Mouse (Mus musculus) MEL (cell line): ENCODE results near the gene Galnt18. TPM values are rescaled to one million over a fixed set of nuclear protein-coding genes. Genes with fewer than 3 reads are reported as not detected.

Source experiments
- DNase-seq: peaks from one replicate; pipeline ENCODE4 v3.0.0; 2011; ENCODE audit warnings: low read depth, low spot score
- H3K27ac ChIP-seq: 2 replicates; pipeline ENCODE4 v1.5.1; 2012; ENCODE audit warnings: low read depth, mild to moderate bottlenecking, control low read depth, low read length, moderate library complexity; ENCODE audit not compliant: control insufficient read depth
- H3K27me3 ChIP-seq, 2 experiments: fragments of 150-350 bp in 1 of 2; sonication (generic) in 1 of 2; 2 replicates each; pipeline ENCODE4 v1.6.1; 2012; ENCODE audit warnings: low read length in 2 of 2, mild to moderate bottlenecking in 2 of 2, improper control_type of control experiment in 1 of 2, moderate library complexity in 1 of 2; ENCODE audit not compliant: insufficient read depth in 2 of 2, control insufficient read depth in 1 of 2
- H3K36me3 ChIP-seq, 2 experiments: 2 replicates each; pipeline ENCODE4 v1.6.1; 2012 to 2014; ENCODE audit warnings: low read length in 2 of 2, improper control_type of control experiment in 1 of 2, inconsistent platforms in 1 of 2, mild to moderate bottlenecking in 1 of 2; ENCODE audit not compliant: insufficient read depth in 2 of 2, control insufficient read depth in 1 of 2
- H3K4me1 ChIP-seq, 2 experiments: fragments of 150-350 bp in 1 of 2; sonication (generic) in 1 of 2; 2 replicates each; pipeline ENCODE4 v1.6.1; 2012; ENCODE audit warnings: low read length in 2 of 2, improper control_type of control experiment in 1 of 2, mild to moderate bottlenecking in 1 of 2; ENCODE audit not compliant: insufficient read depth in 2 of 2, control insufficient read depth in 1 of 2
- H3K4me3 ChIP-seq, 2 experiments: fragments of 150-350 bp in 1 of 2; sonication (generic) in 1 of 2; 2 replicates each; pipeline ENCODE4 v1.5.1; 2012; ENCODE audit warnings: low read depth in 2 of 2, low read length in 2 of 2, mild to moderate bottlenecking in 2 of 2, moderate library complexity in 2 of 2, control low read depth in 1 of 2, improper control_type of control experiment in 1 of 2; ENCODE audit not compliant: control insufficient read depth in 1 of 2, insufficient read depth in 1 of 2
- H3K79me2 ChIP-seq: 2 replicates; pipeline ENCODE4 v1.6.1; 2012; ENCODE audit warnings: mild to moderate bottlenecking, low read length, moderate library complexity; ENCODE audit not compliant: control insufficient read depth, poor library complexity, insufficient read depth
- H3K9ac ChIP-seq: 2 replicates; pipeline ENCODE4 v1.6.1; 2012; ENCODE audit warnings: low read depth, mild to moderate bottlenecking, control low read depth, low read length, moderate library complexity; ENCODE audit not compliant: control insufficient read depth, poor library complexity, severe bottlenecking
- H3K9me3 ChIP-seq: fragments of 150-350 bp; sonication (generic); replicated peaks from 2 replicates; pipeline ENCODE4 v1.6.1; 2012; ENCODE audit warnings: mild to moderate bottlenecking, low read length, improper control_type of control experiment, moderate library complexity; ENCODE audit not compliant: insufficient read depth
- CHD2 ChIP-seq: IDR thresholded peaks from 2 replicates; pipeline ENCODE4 v1.6.1; 2011; ENCODE audit warnings: low read length, improper control_type of control experiment
- ELF1 ChIP-seq: IDR thresholded peaks from 2 replicates; pipeline ENCODE4 v1.6.1; 2014; ENCODE audit warnings: low read depth, mild to moderate bottlenecking, inconsistent platforms, low read length, improper control_type of control experiment, moderate library complexity
- GABPA ChIP-seq: IDR thresholded peaks from 2 replicates; pipeline ENCODE4 v1.6.1; 2012; ENCODE audit warnings: low read depth, mild to moderate bottlenecking, inconsistent platforms, low read length, improper control_type of control experiment, moderate library complexity
- HCFC1 ChIP-seq: IDR thresholded peaks from 2 replicates; pipeline ENCODE4 v1.6.1; 2012; ENCODE audit warnings: low read depth, mild to moderate bottlenecking, inconsistent platforms, low read length, improper control_type of control experiment, moderate library complexity
- JUND ChIP-seq: IDR thresholded peaks from 2 replicates; pipeline ENCODE4 v1.6.1; 2011; ENCODE audit warnings: low read depth, mild to moderate bottlenecking, improper control_type of control experiment, low read length
- KAT2A ChIP-seq: conservative IDR thresholded peaks from 2 replicates; pipeline ENCODE4 v1.6.1; 2012; ENCODE audit warnings: low read depth, low read length, improper control_type of control experiment, inconsistent platforms
- MAZ ChIP-seq: IDR thresholded peaks from 2 replicates; pipeline ENCODE4 v1.6.1; 2012; ENCODE audit warnings: low read depth, mild to moderate bottlenecking, inconsistent platforms, low read length, improper control_type of control experiment
- MEF2A ChIP-seq: IDR thresholded peaks from 2 replicates; pipeline ENCODE4 v1.6.1; 2014; ENCODE audit warnings: low read depth, mild to moderate bottlenecking, inconsistent platforms, low read length, improper control_type of control experiment; ENCODE audit not compliant: poor library complexity, insufficient replicate concordance, severe bottlenecking; ENCODE audit errors: extremely low read depth
- MXI1 ChIP-seq: IDR thresholded peaks from 2 replicates; pipeline ENCODE4 v1.6.1; 2011; ENCODE audit warnings: mild to moderate bottlenecking, low read depth, low read length, improper control_type of control experiment
- MYC ChIP-seq: IDR thresholded peaks from 2 replicates; pipeline ENCODE4 v1.6.1; 2011; ENCODE audit warnings: low read depth, mild to moderate bottlenecking, low read length, improper control_type of control experiment, moderate library complexity
- NELFE ChIP-seq: IDR thresholded peaks from 2 replicates; pipeline ENCODE4 v1.6.1; 2011; ENCODE audit warnings: low read depth, low read length, improper control_type of control experiment
- POLR2A ChIP-seq, 2 experiments: IDR thresholded peaks; 2 replicates each; pipeline ENCODE4 v1.6.1; 2011 to 2012; ENCODE audit warnings: low read length in 2 of 2, mild to moderate bottlenecking in 2 of 2, control low read depth in 1 of 2, improper control_type of control experiment in 1 of 2, low read depth in 1 of 2, moderate library complexity in 1 of 2; ENCODE audit not compliant: control insufficient read depth in 1 of 2, insufficient read depth in 1 of 2, poor library complexity in 1 of 2
- POLR2AphosphoS2 ChIP-seq: IDR thresholded peaks from 2 replicates; pipeline ENCODE4 v1.6.1; 2011; ENCODE audit warnings: low read length, improper control_type of control experiment
- POLR2AphosphoS5 ChIP-seq: IDR thresholded peaks from 2 replicates; pipeline ENCODE4 v1.6.1; 2012; ENCODE audit warnings: low read depth, borderline replicate concordance, mild to moderate bottlenecking, inconsistent platforms, low read length, moderate library complexity, mixed read lengths
- RAD21 ChIP-seq: IDR thresholded peaks from 2 replicates; pipeline ENCODE4 v1.6.1; 2011; ENCODE audit warnings: mild to moderate bottlenecking, low read depth, low read length, improper control_type of control experiment
- RCOR1 ChIP-seq: IDR thresholded peaks from 2 replicates; pipeline ENCODE4 v1.6.1; 2012; ENCODE audit warnings: low read depth, mild to moderate bottlenecking, inconsistent platforms, low read length, improper control_type of control experiment
- TBP ChIP-seq: IDR thresholded peaks from 2 replicates; pipeline ENCODE4 v1.8.0; 2011; ENCODE audit warnings: low read depth, low read length, improper control_type of control experiment
- TCF12 ChIP-seq: IDR thresholded peaks from 2 replicates; pipeline ENCODE4 v1.6.1; 2014; ENCODE audit warnings: low read depth, mild to moderate bottlenecking, inconsistent platforms, low read length, improper control_type of control experiment, moderate library complexity
- UBTF ChIP-seq: IDR thresholded peaks from 2 replicates; pipeline ENCODE4 v1.6.1; 2012; ENCODE audit warnings: low read depth, mild to moderate bottlenecking, inconsistent platforms, low read length, improper control_type of control experiment, moderate library complexity, borderline replicate concordance; ENCODE audit not compliant: insufficient read depth
- ZKSCAN1 ChIP-seq: IDR thresholded peaks from 2 replicates; pipeline ENCODE4 v1.6.1; 2012; ENCODE audit warnings: low read depth, mild to moderate bottlenecking, inconsistent platforms, low read length, improper control_type of control experiment, moderate library complexity
- ZMIZ1 ChIP-seq: IDR thresholded peaks from 2 replicates; pipeline ENCODE4 v1.6.1; 2012; ENCODE audit warnings: low read depth, mild to moderate bottlenecking, inconsistent platforms, low read length, improper control_type of control experiment, moderate library complexity
- ZNF384 ChIP-seq: IDR thresholded peaks from 2 replicates; pipeline ENCODE4 v1.6.1; 2012; ENCODE audit warnings: low read depth, mild to moderate bottlenecking, inconsistent platforms, low read length, improper control_type of control experiment
- polyA plus RNA-seq, 2 experiments: library from polyadenylated mRNA; stranded (reverse) in 1 of 2; unstranded in 1 of 2; fragments of >175 nt in 1 of 2; fragments of >200 nt in 1 of 2; gene quantifications; 2 replicates each; pipeline versions ENCODE4 v1.2.1 to v1.2.4; 2012; ENCODE audit warnings: low replicate concordance in 2 of 2, low read depth in 1 of 2; ENCODE audit not compliant: insufficient read length in 2 of 2, insufficient read depth in 1 of 2, missing spikeins in 1 of 2
- total RNA-seq: library from RNA; depleted of rRNA; stranded (reverse); fragments of 300-350 nt; gene quantifications from 2 replicates; pipeline ENCODE4 v1.2.3, GENCODE M21; 2012

The Galnt18 gene
- total and polyA plus RNA-seq, 3 experiments = not detected

DNA sequence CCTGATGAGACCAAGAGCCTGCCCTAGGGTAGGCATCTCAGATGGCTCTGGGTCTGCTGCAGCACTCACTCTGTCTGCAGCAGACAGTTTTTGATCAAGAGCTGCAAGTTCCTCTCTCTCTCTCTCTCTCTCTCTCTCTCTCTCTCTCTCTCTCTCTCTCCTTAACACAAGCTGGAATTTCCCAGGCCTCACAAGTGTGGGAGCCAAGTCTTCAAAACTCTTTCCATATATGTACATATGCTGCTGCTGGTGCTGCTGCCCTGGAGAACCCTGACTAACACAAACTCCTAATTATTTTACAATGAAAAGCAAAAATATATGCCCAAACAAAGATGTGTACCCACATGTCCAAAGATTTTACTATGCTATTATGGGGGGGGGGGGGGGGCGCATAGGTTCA is 26.3 kb upstream of the Galnt18 start:
- no peaks in the 10 kb centered on the region for H3K9me3 ChIP-seq
- H3K36me3 ChIP-seq = no peaks in the 10 kb centered on the region
- no peak overlapping the region for H3K9ac ChIP-seq
- no peak for DNase-seq
- no peak for TF ChIP-seq ZKSCAN1
- no peak for TF ChIP-seq POLR2AphosphoS2
- no peak for TF ChIP-seq MAZ
- TF ChIP-seq CHD2 = no peak
- TF ChIP-seq UBTF = no peak
- H3K4me1 ChIP-seq = no peaks in the 10 kb centered on the region
- H3K4me3 ChIP-seq = no peak overlapping the region
- no peak overlapping the region for H3K27ac ChIP-seq
- H3K27me3 ChIP-seq = no peaks in the 10 kb centered on the region
- no peaks in the 10 kb centered on the region for H3K79me2 ChIP-seq

DNA sequence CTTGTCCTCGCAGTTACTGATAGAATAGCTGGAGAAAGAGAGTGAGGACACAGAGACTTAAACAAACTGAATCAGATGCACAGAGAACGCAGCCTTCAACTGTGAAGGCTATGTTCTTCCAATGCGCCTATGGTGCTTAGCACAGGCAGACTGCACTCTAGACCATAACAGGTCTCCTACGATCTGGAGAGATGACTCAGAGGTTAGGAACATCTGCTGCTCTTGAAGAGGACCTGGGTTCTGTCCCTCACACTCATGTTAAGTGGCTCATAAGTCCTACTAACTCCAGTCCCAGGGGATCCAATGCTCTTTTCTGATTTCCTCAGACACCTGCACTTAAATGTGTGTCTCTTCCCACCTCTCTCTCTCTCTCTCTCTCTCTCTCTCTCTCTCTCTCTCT is 24.9 kb upstream of the Galnt18 start:
- no peak for DNase-seq
- no peak overlapping the region for H3K9ac ChIP-seq
- TF ChIP-seq JUND (no peak), TBP (no peak), MAZ (no peak), NELFE (no peak), RCOR1 (no peak), MXI1 (no peak), GABPA (no peak), POLR2AphosphoS2 (no peak), ZMIZ1 (no peak), ELF1 (no peak), RAD21 (no peak), ZNF384 (no peak), MEF2A (no peak)
- H3K36me3 ChIP-seq = no peaks in the 10 kb centered on the region
- no peaks in the 10 kb centered on the region for H3K27me3 ChIP-seq
- H3K79me2 ChIP-seq = no peaks in the 10 kb centered on the region
- no peaks in the 10 kb centered on the region for H3K4me1 ChIP-seq
- no peaks in the 10 kb centered on the region for H3K9me3 ChIP-seq
- no peak overlapping the region for H3K27ac ChIP-seq
- no peak overlapping the region for H3K4me3 ChIP-seq

DNA sequence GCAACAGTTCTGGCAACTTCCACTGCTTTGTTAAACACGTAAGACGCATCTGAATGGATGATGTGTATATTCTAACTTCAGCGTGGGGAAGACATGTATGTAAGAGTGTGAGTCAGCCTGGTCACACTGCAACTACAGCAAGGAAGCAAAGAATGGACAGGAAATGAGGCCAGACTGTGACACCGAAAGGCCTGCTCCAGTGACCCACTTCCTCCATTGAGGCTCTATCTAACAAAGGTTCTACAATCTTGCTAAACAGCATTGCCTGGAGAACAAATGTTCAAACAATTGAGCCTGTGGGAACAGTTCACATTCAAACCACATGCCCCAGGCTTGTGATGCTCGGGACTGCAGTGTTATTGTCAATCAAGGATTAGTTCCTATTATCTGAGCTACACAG is 21.0 kb upstream of the Galnt18 start:
- H3K4me1 ChIP-seq = no peaks in the 10 kb centered on the region
- H3K27me3 ChIP-seq = no peaks in the 10 kb centered on the region
- TF ChIP-seq KAT2A = no peak
- no peak for TF ChIP-seq POLR2A (IDR thresholded peaks at IDR 0.05; ENCODE audit: control insufficient read depth in 1 of 2, insufficient read depth in 1 of 2, low read depth in 1 of 2, low read length in 2 of 2, poor library complexity in 1 of 2)
- no peak for TF ChIP-seq MYC
- no peak for TF ChIP-seq POLR2AphosphoS5
- TF ChIP-seq HCFC1 = no peak
- no peak for TF ChIP-seq TCF12
- TF ChIP-seq RCOR1 = no peak
- TF ChIP-seq MEF2A = no peak
- TF ChIP-seq POLR2AphosphoS2 = no peak
- no peak for TF ChIP-seq MXI1
- TF ChIP-seq NELFE = no peak
- TF ChIP-seq CHD2 = no peak
- no peaks in the 10 kb centered on the region for H3K9me3 ChIP-seq
- no peak overlapping the region for H3K9ac ChIP-seq
- no peak overlapping the region for H3K27ac ChIP-seq
- no peaks in the 10 kb centered on the region for H3K36me3 ChIP-seq
- no peak overlapping the region for H3K4me3 ChIP-seq
- H3K79me2 ChIP-seq = no peaks in the 10 kb centered on the region
- no peak for DNase-seq
